Mouse (Mus musculus): ENCODE measurements around the gene Rnf34. TPM values are rescaled to one million over a fixed set of nuclear protein-coding genes. Genes with fewer than 3 reads are reported as not detected.

Rnf34 gene
- total and polyA plus RNA-seq, 2 experiments from 2014 or later = 32.1 to 46.6 TPM

DNA sequence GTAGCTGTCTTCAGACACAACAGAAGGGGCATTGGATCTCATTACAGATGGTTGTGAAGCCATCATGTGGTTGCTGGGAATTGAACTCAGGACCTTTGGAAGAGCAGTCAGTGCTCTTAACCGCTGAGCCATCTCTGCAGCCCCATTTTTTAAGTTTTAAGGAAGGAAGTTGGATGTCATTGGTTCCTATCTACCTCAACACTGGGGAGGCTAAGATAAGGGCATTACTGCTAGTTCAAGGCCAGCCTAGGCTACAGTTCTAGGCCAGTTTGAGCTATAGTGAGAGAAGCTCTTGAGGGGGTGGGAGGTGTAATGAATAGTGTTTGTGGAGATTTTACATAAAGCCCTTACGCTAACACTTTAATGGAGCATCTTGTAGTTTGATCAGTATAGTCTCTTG, 13.2 kb downstream of the Rnf34 start:
- TF ChIP-seq CTCF (IDR thresholded peaks at IDR 0.05; ENCODE audit: low read depth) = no peak
- Histone ChIP-seq H3K9ac (no peak overlapping the region), H3K36me3 (ENCODE audit: insufficient read depth) (peaks cover 45% of the 10 kb centered on the region), H3K27me3 (ENCODE audit: insufficient read depth, low read length) (no peaks in the 10 kb centered on the region), H3K4me3 (ENCODE audit: low read depth, low read length) (no peak overlapping the region), H3K4me2 (ENCODE audit: low read depth) (no peak overlapping the region), H3K9me3 (ENCODE audit: low read length) (no peaks in the 10 kb centered on the region), H3K27ac (ENCODE audit: low read depth, low read length) (no peak overlapping the region), H3K4me1 (ENCODE audit: insufficient read depth) (no peaks in the 10 kb centered on the region)
- ATAC-seq (no peak), DNase-seq (no peak)
- WGBS = 95% methylated on average over 2 of the region's 2 CpGs

GRCm38 (mm10) chr5:122872626-122873025, 22.8 kb downstream of the Rnf34 start:
- no peak for ATAC-seq
- Histone ChIP-seq H3K36me3 (ENCODE audit: insufficient read depth) (peaks cover 56% of the 10 kb centered on the region), H3K27ac (ENCODE audit: low read depth, low read length) (no peak overlapping the region), H3K9me3 (ENCODE audit: low read length) (no peaks in the 10 kb centered on the region), H3K9ac (no peak overlapping the region), H3K4me2 (ENCODE audit: low read depth) (no peak overlapping the region), H3K4me1 (ENCODE audit: insufficient read depth) (no peaks in the 10 kb centered on the region), H3K27me3 (ENCODE audit: insufficient read depth, low read length) (no peaks in the 10 kb centered on the region), H3K4me3 (ENCODE audit: low read depth, low read length) (no peak overlapping the region)
- no peak for TF ChIP-seq CTCF (IDR thresholded peaks at IDR 0.05; ENCODE audit: low read depth)
- 97% methylated on average over 3 of the region's 3 CpGs for WGBS
- no peak for DNase-seq

DNA sequence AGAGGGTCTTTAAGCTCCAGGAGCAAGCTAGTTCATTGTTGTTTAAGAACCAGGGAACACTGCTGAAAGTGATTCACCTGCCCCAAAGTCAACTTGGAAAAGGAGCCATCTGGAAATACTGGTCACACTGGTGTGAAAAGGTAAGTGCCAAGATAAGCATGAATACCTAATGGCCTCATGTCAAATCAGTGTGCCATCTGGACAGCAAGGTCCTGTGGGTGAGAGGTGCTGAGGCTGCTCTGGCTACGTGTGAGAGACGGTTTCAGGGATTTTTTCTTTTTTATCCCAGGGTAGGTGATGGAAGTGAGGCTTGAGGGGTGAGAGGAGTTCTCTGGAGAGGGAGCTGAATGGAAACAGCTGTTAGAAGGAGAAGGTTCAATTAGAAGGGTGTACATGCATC, 23.7 kb downstream of the Rnf34 start:
- 71% methylated on average over 2 of the region's 2 CpGs for WGBS
- Histone ChIP-seq H3K4me2 (ENCODE audit: low read depth) (no peak overlapping the region), H3K36me3 (ENCODE audit: insufficient read depth) (peaks cover 54% of the 10 kb centered on the region), H3K27me3 (ENCODE audit: insufficient read depth, low read length) (no peaks in the 10 kb centered on the region), H3K4me1 (ENCODE audit: insufficient read depth) (no peaks in the 10 kb centered on the region), H3K27ac (ENCODE audit: low read depth, low read length) (no peak overlapping the region), H3K9me3 (ENCODE audit: low read length) (no peaks in the 10 kb centered on the region), H3K9ac (no peak overlapping the region), H3K4me3 (ENCODE audit: low read depth, low read length) (no peak overlapping the region)
- no peak for DNase-seq
- no peak for ATAC-seq
- no peak for TF ChIP-seq CTCF (IDR thresholded peaks at IDR 0.05; ENCODE audit: low read depth)

DNA sequence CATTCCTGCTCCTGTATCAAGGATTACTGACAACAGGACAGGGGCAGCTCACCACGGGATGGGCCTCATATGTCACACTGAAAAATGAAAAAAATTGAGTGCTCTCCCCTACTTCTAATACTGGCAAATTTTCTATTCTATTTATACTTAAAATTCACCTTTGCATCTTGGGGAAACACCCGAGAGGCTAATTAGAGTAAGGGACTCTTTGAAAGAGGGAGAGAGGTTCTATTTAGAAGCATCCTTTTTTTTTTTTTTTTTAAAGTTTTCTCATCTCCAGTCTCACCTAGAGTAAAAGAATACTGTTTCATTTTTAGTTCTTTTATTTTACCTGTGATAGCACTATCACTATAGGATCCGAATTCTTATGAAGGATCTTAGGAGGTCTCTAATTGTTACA, 24.5 kb downstream of the Rnf34 start:
- WGBS = 86% methylated on average over 3 of the region's 3 CpGs
- Histone ChIP-seq H3K4me1 (ENCODE audit: insufficient read depth) (no peaks in the 10 kb centered on the region), H3K4me2 (ENCODE audit: low read depth) (no peak overlapping the region), H3K27ac (ENCODE audit: low read depth, low read length) (no peak overlapping the region), H3K4me3 (ENCODE audit: low read depth, low read length) (no peak overlapping the region), H3K9me3 (ENCODE audit: low read length) (no peaks in the 10 kb centered on the region), H3K27me3 (ENCODE audit: insufficient read depth, low read length) (no peaks in the 10 kb centered on the region), H3K9ac (no peak overlapping the region), H3K36me3 (ENCODE audit: insufficient read depth) (peaks cover 52% of the 10 kb centered on the region)
- ATAC-seq (no peak), DNase-seq (no peak)
- no peak for TF ChIP-seq CTCF (IDR thresholded peaks at IDR 0.05; ENCODE audit: low read depth)

DNA sequence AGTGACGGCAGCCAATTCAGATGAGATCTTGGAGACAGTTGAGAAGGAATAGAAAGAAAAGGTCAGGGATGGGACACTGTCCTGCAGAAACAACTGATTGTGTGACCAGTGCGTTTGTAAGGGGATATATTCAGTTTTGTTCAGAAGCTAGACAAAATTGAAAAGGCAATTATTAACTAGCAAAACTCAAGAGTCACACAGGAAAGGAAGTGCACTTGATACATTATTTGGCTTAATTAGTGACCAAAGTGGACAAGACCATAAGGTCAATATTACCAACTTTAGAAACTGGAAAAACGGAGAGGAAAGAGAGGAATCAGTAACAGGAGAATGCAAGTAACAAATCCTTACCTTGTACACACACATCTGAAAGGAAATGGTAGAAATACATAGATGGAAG, 26.8 kb downstream of the Rnf34 start:
- Histone ChIP-seq H3K36me3 (ENCODE audit: insufficient read depth) (peaks cover 68% of the 10 kb centered on the region), H3K9ac (no peak overlapping the region), H3K4me1 (ENCODE audit: insufficient read depth) (no peaks in the 10 kb centered on the region), H3K9me3 (ENCODE audit: low read length) (no peaks in the 10 kb centered on the region), H3K4me2 (ENCODE audit: low read depth) (no peak overlapping the region), H3K4me3 (ENCODE audit: low read depth, low read length) (no peak overlapping the region), H3K27me3 (ENCODE audit: insufficient read depth, low read length) (no peaks in the 10 kb centered on the region), H3K27ac (ENCODE audit: low read depth, low read length) (no peak overlapping the region)
- DNase-seq = no peak
- WGBS = 72% methylated on average over 3 of the region's 3 CpGs
- no peak for TF ChIP-seq CTCF (IDR thresholded peaks at IDR 0.05; ENCODE audit: low read depth)
- ATAC-seq = no peak

- Histone ChIP-seq H3K27ac (ENCODE audit: low read depth, low read length) (no peak overlapping the region), H3K9me3 (ENCODE audit: low read length) (no peaks in the 10 kb centered on the region), H3K4me3 (ENCODE audit: low read depth, low read length) (no peak overlapping the region), H3K36me3 (ENCODE audit: insufficient read depth) (peaks cover 64% of the 10 kb centered on the region), H3K4me1 (ENCODE audit: insufficient read depth) (no peaks in the 10 kb centered on the region), H3K9ac (no peak overlapping the region), H3K27me3 (ENCODE audit: insufficient read depth, low read length) (no peaks in the 10 kb centered on the region), H3K4me2 (ENCODE audit: low read depth) (no peak overlapping the region)
- 95% methylated on average over 37 of the region's 37 CpGs for WGBS
- TF ChIP-seq CTCF (IDR thresholded peaks at IDR 0.05; ENCODE audit: low read depth) = no peak
- ATAC-seq = no peak
- DNase-seq = no peak
Measured at GRCm38 (mm10) chr5:122880241-122880980, 30.6 kb downstream of the Rnf34 start.

GRCm38 (mm10) chr5:122881313-122881712, 31.5 kb downstream of the Rnf34 start:
- Histone ChIP-seq H3K4me1 (ENCODE audit: insufficient read depth) (no peaks in the 10 kb centered on the region), H3K4me2 (ENCODE audit: low read depth) (no peak overlapping the region), H3K4me3 (ENCODE audit: low read depth, low read length) (no peak overlapping the region), H3K9me3 (ENCODE audit: low read length) (no peaks in the 10 kb centered on the region), H3K9ac (no peak overlapping the region), H3K27ac (ENCODE audit: low read depth, low read length) (no peak overlapping the region), H3K36me3 (ENCODE audit: insufficient read depth) (peaks cover 58% of the 10 kb centered on the region), H3K27me3 (ENCODE audit: insufficient read depth, low read length) (no peaks in the 10 kb centered on the region)
- peak; percentile 84 for TF ChIP-seq CTCF (IDR thresholded peaks at IDR 0.05; ENCODE audit: low read depth)
- ATAC-seq (peak; percentile 65), DNase-seq (peak; percentile 78)
- WGBS = 51% methylated on average over 5 of the region's 5 CpGs

Measured in forebrain, postnatal 0 days (tissue).